Mouse (Mus musculus) regulatory T cell (primary cell): ENCODE data around the gene Tmem254b.
"Not testable (repeated sequence)": the region's sequence is repeated elsewhere in the genome, so short reads cannot be mapped to it uniquely, and the experiment has no call there.

ENCODE experiments used
- in situ Hi-C: fragments of 300-600 bp; cut with MboI, MseI; formaldehyde crosslinking; loops from one replicate; pipeline ENCODE4 v1.15.1; 2025; ENCODE audit warnings: high pct_unique_total_duplicates

Tmem254b gene

DNA sequence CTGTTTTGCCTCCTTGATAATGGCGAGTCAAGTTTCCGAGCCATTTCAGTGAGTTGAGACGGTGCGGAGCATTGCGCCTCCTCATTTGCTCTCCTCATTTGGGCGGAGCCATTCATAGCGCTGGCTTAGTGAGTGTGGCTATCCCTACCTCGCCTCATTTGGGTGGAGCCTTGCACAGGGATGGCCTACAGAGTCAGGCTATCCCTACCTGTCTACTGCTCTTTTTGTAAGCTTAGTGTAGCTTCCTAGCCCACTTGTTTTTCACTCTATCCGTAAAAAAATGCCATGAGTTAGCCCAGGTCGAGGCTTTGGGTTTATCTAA lies at the start of gene Tmem254b:
TSS of gene Tmem254b (minus strand) at position 116 of the 322 bp plus-strand sequence.
- in situ Hi-C loops, result not testable (repeated sequence)

DNA sequence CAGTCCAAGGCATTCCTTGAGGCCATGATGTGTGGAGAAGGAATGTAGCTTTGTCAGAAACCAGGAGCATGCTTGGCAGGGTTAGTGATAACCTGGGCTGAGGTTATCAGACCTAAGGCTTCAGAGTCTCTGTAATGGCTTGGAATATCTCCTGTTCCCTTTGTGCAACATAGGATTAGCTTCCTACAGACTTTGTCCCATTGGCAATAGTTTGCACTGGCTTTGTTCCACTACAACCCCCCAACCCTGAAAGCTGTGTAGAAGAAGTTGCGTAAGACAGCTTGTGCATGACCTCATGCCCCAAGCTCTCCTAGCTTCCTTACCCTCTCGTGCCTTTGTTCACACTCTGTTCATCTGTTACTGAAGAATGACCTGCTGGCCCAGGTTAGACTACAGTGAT lies 30.3 kb upstream of the Tmem254b start:
- in situ Hi-C loops, result not testable (repeated sequence)

DNA sequence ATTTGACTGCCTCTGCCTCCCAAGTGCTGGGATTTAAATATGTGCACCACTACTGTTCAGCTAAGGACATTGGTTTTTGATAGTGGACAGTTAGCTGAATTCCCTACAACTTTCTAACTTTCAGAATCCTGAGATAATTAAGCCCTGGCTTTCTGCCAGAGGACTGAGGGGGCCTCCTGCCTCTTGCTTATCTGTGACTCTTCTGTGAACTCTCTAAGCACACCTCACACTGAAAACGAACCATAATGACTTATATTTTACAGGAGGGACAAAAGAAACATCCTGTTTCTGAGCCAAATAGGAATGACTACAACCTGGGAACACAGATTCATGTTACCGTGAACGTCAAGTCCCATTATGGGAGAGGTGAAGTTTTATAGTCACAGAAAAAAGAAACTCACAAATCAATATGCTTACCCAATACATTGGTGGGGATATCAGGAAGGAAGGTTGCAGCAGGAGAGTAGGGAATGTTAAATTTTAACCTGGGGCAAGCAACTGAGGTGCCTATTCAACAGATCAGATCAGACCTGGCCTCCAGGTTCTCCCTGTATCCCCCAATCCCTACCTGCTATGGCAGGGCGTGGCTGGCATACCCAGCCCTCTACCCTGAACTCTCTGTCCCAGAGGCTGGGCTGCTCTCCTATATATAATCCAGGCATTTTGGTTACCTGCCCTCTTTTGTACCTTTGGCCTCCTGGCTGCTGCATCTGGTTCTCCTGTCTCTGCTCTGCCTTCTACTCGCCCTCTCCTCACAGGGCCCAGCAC lies 9.6 kb upstream of the Tmem254b start:
- in situ Hi-C loops, result not testable (repeated sequence)

DNA sequence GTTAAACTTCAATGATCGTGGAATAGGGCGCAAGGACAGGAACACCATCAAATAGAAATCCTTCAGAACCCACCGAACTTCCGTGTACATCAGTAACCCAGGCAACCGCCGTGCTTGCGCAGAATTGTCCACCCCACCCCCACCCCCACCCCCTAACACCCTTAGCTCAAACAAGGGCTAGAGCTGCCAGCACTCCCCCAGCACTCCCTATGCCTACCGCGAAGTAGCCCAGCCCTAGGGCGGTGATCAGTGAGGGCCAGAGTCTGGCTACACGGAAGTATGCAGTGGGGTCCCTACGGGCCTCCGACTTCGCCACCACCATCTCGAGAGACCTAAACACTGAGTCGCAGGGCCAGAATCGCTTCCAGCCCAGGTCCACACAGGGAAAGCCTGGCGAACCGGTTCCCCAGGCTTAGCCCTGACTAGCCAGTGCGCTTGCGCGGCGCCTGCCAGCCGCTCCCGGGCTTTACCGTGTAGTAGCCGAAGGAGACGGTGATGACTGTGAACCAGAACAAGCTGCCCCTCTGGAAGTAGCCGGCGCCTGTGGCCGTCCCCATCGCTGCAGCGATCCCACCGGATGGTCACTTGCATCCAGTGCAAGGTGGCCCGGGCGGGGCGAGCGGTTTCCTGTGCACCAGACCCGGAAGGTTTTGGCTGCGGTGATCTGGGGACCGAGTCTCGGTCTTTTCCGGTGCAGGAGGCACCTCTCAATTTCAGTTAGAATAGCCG lies 480 bp downstream of the Tmem254b start:
- in situ Hi-C loops, result not testable (repeated sequence)

DNA sequence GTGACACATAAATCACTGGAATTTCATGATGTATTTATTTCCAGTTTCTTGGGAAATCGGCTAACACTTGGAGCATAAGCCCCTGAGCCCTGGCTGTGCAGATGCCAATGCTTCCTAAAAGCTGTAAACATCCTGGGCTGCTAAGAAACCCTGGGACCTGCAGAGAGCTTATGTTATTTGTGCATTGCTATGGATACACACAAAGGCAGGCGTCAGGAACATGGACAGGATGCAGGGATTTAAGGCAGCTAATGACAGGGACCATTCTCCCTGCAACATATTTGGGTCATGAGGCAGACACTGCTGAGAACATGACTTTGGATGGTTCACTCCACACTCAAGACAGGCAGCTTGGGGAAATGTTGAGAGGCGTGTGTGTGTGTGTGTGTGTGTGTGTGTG lies 9.0 kb downstream of the Tmem254b start:
- in situ Hi-C loops, result not testable (repeated sequence)

DNA sequence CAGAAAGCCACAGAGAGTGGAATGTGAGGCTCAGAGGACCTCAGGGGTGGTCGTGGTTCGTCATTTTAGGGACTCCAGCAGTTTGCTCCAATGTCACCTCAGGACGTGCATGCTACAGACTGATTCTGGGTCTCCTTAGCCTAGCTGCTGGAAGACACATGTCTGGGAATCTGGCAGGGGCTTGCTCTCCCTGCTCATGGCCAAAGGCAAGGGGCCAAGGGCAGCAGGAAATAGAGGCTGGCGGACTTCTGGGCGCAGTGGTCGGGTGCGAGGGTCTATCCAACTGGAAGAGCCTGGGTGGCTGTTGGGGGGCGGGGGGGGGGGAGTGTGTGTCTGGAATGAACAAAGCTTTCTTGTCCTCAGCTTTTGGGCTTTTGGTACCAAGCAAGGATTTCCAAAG lies 18.5 kb downstream of the Tmem254b start:
- in situ Hi-C loops, result not testable (repeated sequence)

DNA sequence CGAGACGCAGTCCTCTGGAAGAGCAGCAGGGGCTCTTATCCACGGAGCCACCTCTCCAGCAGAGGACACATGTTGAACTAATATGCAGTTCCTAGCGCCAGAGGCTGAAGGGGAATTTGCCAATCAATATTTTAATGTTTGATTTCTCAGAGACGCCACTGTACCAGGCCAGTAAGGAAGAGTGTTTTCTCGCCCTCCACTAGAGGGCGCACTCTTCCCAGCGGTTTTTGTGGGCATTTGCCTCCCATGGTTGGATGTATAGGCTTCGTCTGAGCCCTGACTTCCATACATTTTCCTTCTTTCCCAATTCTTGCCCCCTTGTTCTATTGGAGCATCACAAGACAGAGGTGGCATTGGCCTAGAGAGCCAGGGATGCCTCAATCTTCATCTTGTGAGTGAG lies 20.2 kb downstream of the Tmem254b start:
- in situ Hi-C loops, result not testable (repeated sequence)

DNA sequence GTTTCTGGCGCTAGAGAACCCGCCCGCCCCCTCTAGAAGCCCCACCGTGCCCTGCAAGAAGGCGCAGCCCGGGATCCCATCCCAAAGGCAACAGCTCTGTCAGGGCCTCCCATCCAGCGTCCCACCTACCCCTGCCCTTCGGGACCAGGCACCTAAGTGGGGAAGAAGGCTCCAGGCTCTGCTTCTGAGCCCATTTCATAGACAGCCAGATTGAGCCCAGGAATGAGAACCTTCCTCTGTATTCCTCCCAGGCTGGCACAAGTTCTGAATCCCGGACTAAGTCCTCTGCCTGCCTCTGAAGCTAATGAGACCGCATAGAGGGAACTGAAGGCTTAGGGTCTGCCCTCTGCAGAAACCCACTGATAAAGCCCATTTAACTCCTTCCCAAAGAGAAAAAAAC lies 24.5 kb downstream of the Tmem254b start, which contains the start of gene Plac9b:
TSS of gene Plac9b (minus strand) at position 101 of the 400 bp plus-strand sequence.
- in situ Hi-C loops, result not testable (repeated sequence)

DNA sequence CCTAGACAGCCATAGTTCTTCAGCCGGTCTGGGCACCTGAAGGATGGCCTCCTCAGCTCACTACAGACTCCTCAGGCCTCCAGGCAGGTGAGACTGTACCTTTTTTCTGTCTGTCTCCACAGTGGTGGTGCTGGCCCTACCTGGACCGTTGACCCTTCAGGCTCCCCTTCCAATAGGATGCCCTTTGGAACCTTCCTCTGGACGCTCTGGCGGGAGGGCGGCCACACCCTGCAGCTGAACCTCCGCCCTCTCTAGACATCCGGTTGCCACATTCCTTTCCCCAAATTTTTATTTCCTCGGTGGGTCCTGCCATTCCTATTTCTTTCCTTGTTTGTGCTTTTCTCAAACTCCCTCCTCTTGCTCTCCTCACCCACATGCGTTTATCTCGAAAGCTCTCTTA lies 25.2 kb downstream of the Tmem254b start:
- in situ Hi-C loops, result not testable (repeated sequence)

DNA sequence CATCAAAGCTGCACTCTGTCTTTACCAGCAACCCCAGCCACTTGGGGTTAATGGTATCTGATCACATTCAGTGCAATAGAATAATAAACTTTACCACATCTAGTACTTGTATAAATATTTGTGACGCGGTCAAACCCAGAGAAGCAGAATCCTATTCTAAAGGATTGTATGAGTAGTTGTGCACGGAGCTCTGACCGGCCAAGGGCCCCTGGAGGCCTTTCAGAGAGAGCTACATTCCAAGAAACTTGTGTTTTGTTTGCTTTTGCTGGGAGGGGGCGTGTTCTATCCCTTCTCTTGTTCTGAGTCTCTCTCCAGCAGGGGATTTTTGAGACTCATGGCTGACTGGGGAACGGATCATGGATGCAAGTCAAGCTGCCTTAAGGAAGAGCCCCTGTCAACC lies 31.8 kb downstream of the Tmem254b start:
- in situ Hi-C loops, result not testable (repeated sequence)

DNA sequence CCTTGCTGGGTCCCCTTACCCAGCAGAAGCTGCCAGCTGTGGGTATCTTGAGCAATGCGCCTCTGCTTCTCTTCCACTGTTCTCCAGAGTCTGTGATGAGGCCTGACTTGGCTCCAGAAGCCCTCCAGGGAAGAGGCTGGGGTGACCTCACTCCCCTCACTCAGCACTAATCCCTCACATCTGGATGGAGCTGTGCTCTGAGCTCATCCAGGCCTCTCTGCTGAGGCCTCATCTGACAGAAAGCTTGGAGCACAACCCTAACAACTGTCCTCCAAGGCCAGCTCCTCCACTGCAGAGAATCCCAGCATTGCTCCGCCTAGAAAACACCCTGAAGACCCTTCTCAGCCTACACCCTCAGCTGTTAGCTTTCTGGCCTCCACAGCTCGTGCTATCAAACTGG lies 32.9 kb downstream of the Tmem254b start:
- in situ Hi-C loops, result not testable (repeated sequence)

DNA sequence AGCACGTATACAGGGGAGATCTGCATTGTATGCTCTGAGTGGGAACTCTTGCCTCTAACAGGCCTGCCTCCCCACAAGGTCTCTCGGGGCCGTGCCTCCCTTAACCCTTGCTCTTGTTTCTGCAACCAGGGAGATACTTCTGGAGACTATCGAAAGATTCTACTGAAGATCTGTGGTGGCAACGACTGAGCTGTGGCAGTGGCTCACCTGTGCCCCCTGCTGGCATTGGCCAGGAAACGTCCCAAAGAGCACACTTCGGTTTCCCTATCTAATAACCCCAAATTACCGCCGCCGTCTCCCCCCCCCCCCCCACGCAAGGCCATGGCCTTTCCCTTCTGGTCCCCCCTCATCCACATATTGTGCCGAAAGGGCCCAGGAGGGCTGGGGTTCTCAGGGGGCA lies 41.6 kb downstream of the Tmem254b start:
- in situ Hi-C loops, result not testable (repeated sequence)

DNA sequence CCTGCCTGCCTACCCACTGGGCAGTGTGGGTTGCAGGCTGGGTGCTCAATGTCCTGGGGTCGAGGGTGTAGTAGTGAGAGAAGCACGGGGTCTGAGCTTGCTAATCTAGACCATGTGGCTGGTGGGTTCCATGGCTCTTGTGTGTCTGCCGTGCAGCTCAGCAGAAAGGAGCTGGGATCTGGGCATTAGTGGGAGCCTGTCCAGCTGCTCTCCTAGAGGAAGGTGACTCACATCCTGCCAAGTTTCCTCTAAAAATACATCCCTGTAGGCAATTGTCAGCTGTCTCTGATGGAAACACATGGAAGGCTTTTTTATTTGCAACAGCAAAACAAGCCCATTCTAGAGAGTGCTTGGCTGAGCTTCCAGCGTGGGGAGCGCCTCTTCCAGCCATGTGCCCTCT lies 44.4 kb downstream of the Tmem254b start:
- in situ Hi-C loops, result not testable (repeated sequence)

DNA sequence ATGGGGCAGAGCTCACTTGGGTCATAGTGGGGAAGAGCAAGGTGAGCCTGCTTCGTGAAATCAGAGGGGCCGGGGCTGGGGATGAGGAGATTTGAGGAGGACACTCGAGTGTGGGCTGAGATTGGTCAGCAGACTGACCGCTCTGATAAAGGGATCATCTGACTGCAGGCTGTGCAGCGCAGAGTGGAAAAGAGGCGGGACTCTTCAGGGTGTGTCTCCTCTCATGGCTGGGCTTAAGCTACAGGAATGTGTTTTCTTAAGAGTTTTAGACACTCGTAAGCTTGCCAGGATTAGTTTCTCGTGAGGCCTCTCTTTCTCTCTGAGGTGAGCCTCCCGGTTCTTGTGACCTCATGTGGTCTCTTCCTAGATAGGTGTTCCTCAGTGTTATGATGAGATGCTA lies 45.7 kb downstream of the Tmem254b start:
- in situ Hi-C loops, result not testable (repeated sequence)

DNA sequence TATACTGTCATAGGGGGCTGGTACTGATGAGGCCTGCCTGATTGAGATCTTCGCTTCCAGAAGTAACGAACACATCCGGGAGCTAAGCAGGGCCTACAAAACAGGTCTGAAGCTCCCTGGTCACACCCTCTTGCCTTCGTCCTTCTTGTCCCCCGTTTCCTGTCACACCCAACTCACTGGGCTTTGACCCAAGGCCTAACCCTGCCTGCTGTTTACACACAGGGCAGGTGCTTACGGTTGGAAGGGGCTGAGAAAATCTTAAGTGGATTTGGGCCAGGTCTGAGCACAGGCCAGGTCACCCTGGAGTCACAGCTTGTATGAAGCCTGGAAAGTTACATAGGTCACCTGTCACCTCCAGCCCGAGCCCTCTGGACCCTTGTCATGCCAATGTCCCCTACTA lies 50.8 kb downstream of the Tmem254b start:
- in situ Hi-C loops, result loop anchor here (5.0 kb wide), 1 partner anchor 284 kb away; no protein-coding TSS in a partner anchor
